Mouse (Mus musculus) gastrocnemius, postnatal 25 days (tissue): ENCODE measurements around the gene Padi2. TPM values are rescaled to one million over a fixed set of nuclear protein-coding genes. Genes with fewer than 3 reads are reported as not detected.

ENCODE experiments used
- DNase-seq: peaks from one replicate; pipeline ENCODE4 v3.0.0; 2022
- total RNA-seq, 2 experiments: library from RNA; stranded (reverse); gene quantifications; 1 replicate in 1 of 2; 2 replicates in 1 of 2; pipeline ENCODE4 v1.2.3; 2021

The Padi2 gene
- total RNA-seq, 2 experiments from 2014 or later: 148 to 165 TPM

- DNase-seq: no peak
Observed at GRCm38 (mm10) chr4:140919974-140920836, 14.1 kb downstream of the Padi2 start.

- DNase-seq: peak; percentile 88
Observed at GRCm38 (mm10) chr4:140922508-140922907, 16.4 kb downstream of the Padi2 start.

GRCm38 (mm10) chr4:140925648-140926047, 19.5 kb downstream of the Padi2 start:
- no peak for DNase-seq

GRCm38 (mm10) chr4:140928349-140928748, 22.2 kb downstream of the Padi2 start:
- DNase-seq: peak; percentile 76

GRCm38 (mm10) chr4:140929745-140930144, 23.6 kb downstream of the Padi2 start:
- DNase-seq: no peak

GRCm38 (mm10) chr4:140930900-140931470, 24.8 kb downstream of the Padi2 start:
- DNase-seq: no peak

- no peak for DNase-seq
Observed at GRCm38 (mm10) chr4:140935643-140936042, 29.5 kb downstream of the Padi2 start.

- no peak for DNase-seq
Observed at GRCm38 (mm10) chr4:140944356-140944755, 38.2 kb downstream of the Padi2 start.

- DNase-seq: peak; percentile 40
Observed at GRCm38 (mm10) chr4:140944961-140945442, 38.9 kb downstream of the Padi2 start.

- no peak for DNase-seq
Observed at GRCm38 (mm10) chr4:140945571-140945970, 39.4 kb downstream of the Padi2 start.

GRCm38 (mm10) chr4:140946048-140946447, 39.9 kb downstream of the Padi2 start:
- DNase-seq: no peak

GRCm38 (mm10) chr4:140946580-140947205, 40.5 kb downstream of the Padi2 start:
- no peak for DNase-seq

GRCm38 (mm10) chr4:140947487-140948440, 41.6 kb downstream of the Padi2 start:
- no peak for DNase-seq

- no peak for DNase-seq
Observed at GRCm38 (mm10) chr4:140948481-140948880, 42.3 kb downstream of the Padi2 start.

- no peak for DNase-seq
Observed at GRCm38 (mm10) chr4:140949052-140949451, 42.9 kb downstream of the Padi2 start.

- DNase-seq: no peak
Observed at GRCm38 (mm10) chr4:140949616-140950015, 43.5 kb downstream of the Padi2 start.

- DNase-seq: no peak
Observed at GRCm38 (mm10) chr4:140950574-140950973, 44.4 kb downstream of the Padi2 start.

- no peak for DNase-seq
Observed at GRCm38 (mm10) chr4:140951861-140952641, 45.9 kb downstream of the Padi2 start.

GRCm38 (mm10) chr4:140957131-140957702, 51.1 kb downstream of the Padi2 start:
- DNase-seq: no peak

- peak; percentile 72 for DNase-seq
Observed at GRCm38 (mm10) chr4:140957725-140958124, 51.6 kb downstream of the Padi2 start.

GRCm38 (mm10) chr4:140958319-140958718, 52.2 kb downstream of the Padi2 start:
- DNase-seq: no peak
